Mouse (Mus musculus) spleen, adult 2 months (tissue): ENCODE results near the gene Tmem171.

Experiments
- CTCF ChIP-seq: fragments of 200-500 bp; IDR thresholded peaks from 2 replicates; pipeline ENCODE4 v1.5.1; 2011; ENCODE audit warnings: mild to moderate bottlenecking, inconsistent platforms; ENCODE audit not compliant: insufficient read depth, insufficient read length, insufficient replicate concordance; ENCODE audit errors: extremely low read depth
- POLR2A ChIP-seq: fragments of 200-500 bp; IDR thresholded peaks from 2 replicates; pipeline ENCODE4 v1.6.1; 2011; ENCODE audit warnings: low read depth, low read length, inconsistent platforms

- TF ChIP-seq POLR2A (no peak), CTCF (no peak)
Observed at GRCm38 (mm10) chr13:98690886-98691285, 3.7 kb downstream of the Tmem171 start.
